Mouse (Mus musculus) heart, adult 2 months (tissue): ENCODE measurements around the gene Snai3.

Experiments used
- CTCF ChIP-seq: fragments of 200-600 bp; IDR thresholded peaks from 2 replicates; pipeline ENCODE4 v1.8.1; 2022; ENCODE audit warnings: antibody characterized with exemption, mild to moderate bottlenecking, moderate library complexity
- EP300 ChIP-seq: fragments of 200-500 bp; IDR thresholded peaks from 2 replicates; pipeline ENCODE4 v1.6.1; 2011; ENCODE audit warnings: low read depth, low read length, control low read depth; ENCODE audit not compliant: insufficient read depth
- POLR2A ChIP-seq: fragments of 200-500 bp; IDR thresholded peaks from 2 replicates; pipeline ENCODE4 v1.6.1; 2011; ENCODE audit warnings: mild to moderate bottlenecking, low read depth, low read length, control low read depth; ENCODE audit not compliant: insufficient read depth

DNA sequence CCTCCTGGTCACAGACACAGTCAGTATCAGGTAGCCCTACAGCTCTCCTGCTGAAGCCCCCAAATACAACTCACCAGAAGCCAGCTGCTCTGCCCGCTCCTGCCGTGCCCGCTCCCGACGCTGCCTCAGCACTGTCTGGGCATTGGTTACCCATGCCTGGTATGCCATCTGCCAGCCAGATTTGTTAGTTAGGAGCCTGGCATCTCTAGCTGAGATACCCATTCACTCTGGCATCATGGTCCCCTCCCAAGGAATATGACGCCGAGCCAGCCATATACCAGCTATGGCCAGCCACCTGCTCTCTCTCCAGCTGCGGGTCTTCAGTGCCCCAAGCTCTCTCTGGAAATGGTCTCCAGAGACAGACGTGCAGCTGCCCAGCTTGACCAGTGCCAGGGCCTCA, 27.9 kb upstream of the Snai3 start:
- TF ChIP-seq CTCF: no peak
- no peak for TF ChIP-seq POLR2A
- TF ChIP-seq EP300: no peak
